Mouse (Mus musculus) liver, embryonic 15.5 days (tissue): ENCODE measurements around the gene Gm6871. TPM values are rescaled to one million over a fixed set of nuclear protein-coding genes. Genes with fewer than 3 reads are reported as not detected.
"Not testable (repeated sequence)": the region's sequence is repeated elsewhere in the genome, so short reads cannot be mapped to it uniquely, and the experiment has no call there.

Source experiments
- ATAC-seq: fragments of 200-750 bp; cut with Nextera tagmentation; 2 replicates; pipeline ENCODE4 v1.8.0; 2017; ENCODE audit warnings: moderate number of reproducible peaks, mild to moderate bottlenecking, moderate library complexity; ENCODE audit not compliant: insufficient read depth
- H3K27ac ChIP-seq: fragments of 300-500 bp; sonication (generic); replicated peaks from 2 replicates; pipeline ENCODE4 v1.5.1; 2015; ENCODE audit warnings: mild to moderate bottlenecking, inconsistent platforms
- H3K27me3 ChIP-seq: fragments of 300-500 bp; sonication (generic); 2 replicates; pipeline ENCODE4 v1.6.1; 2015; ENCODE audit warnings: mild to moderate bottlenecking, inconsistent platforms
- H3K36me3 ChIP-seq: fragments of 300-500 bp; sonication (generic); replicated peaks from 2 replicates; pipeline ENCODE4 v1.6.1; 2015; ENCODE audit warnings: moderate library complexity, mild to moderate bottlenecking, inconsistent platforms
- H3K4me1 ChIP-seq: fragments of 300-500 bp; sonication (generic); replicated peaks from 2 replicates; pipeline ENCODE4 v1.6.1; 2015; ENCODE audit warnings: inconsistent platforms
- H3K4me2 ChIP-seq: fragments of 300-500 bp; sonication (generic); 2 replicates; pipeline ENCODE4 v1.6.1; 2015; ENCODE audit warnings: moderate library complexity, mild to moderate bottlenecking, inconsistent platforms
- H3K4me3 ChIP-seq: fragments of 300-500 bp; sonication (generic); replicated peaks from 2 replicates; pipeline ENCODE4 v1.5.1; 2015; ENCODE audit warnings: mild to moderate bottlenecking, inconsistent platforms
- H3K9ac ChIP-seq: fragments of 300-500 bp; sonication (generic); 2 replicates; pipeline ENCODE4 v1.6.1; 2015; ENCODE audit warnings: moderate library complexity, mild to moderate bottlenecking, inconsistent platforms
- H3K9me3 ChIP-seq: fragments of 300-500 bp; sonication (generic); replicated peaks from 2 replicates; pipeline ENCODE4 v1.6.1; 2016; ENCODE audit warnings: inconsistent platforms
- WGBS: fragments of 180-500 bp; shearing (Covaris S2); methylation state at CpG from one replicate; pipeline ENCODE4 v1.1.7; 2015; ENCODE audit warnings: mixed read lengths; ENCODE audit not compliant: insufficient replicate concordance; 5-methylcytosine and 5-hydroxymethylcytosine counted together
- polyA plus RNA-seq: library from polyadenylated mRNA; unstranded; fragments of >200 nt; fragmentation: Nextera tagmentation; extraction: Ambion mirVana; gene quantifications from 2 replicates; pipeline ENCODE4 v1.2.1, GENCODE M21; 2015

The Gm6871 gene
- polyA plus RNA-seq: not detected in 2 replicates

- not testable (repeated sequence) for H3K4me1 ChIP-seq, H3K4me2 ChIP-seq, H3K9ac ChIP-seq, H3K4me3 ChIP-seq, H3K9me3 ChIP-seq, H3K36me3 ChIP-seq, H3K27ac ChIP-seq, ATAC-seq, H3K27me3 ChIP-seq
- 69% methylated on average over 6 of the region's 6 CpGs for WGBS
Measured at GRCm38 (mm10) chr7:41573562-41573961, at the start of gene Gm6871. Gm6871 (minus strand) TSS chr7:41573662.

- not testable (repeated sequence) for H3K4me1 ChIP-seq, H3K27me3 ChIP-seq, H3K9ac ChIP-seq, H3K9me3 ChIP-seq, ATAC-seq, H3K4me3 ChIP-seq, H3K27ac ChIP-seq, H3K4me2 ChIP-seq
- 76% methylated on average over 1 of the region's 1 CpGs for WGBS
- H3K36me3 ChIP-seq: peaks cover 27% of the 10 kb centered on the region
Measured at GRCm38 (mm10) chr7:41616241-41616640, 42.8 kb upstream of the Gm6871 start.

DNA sequence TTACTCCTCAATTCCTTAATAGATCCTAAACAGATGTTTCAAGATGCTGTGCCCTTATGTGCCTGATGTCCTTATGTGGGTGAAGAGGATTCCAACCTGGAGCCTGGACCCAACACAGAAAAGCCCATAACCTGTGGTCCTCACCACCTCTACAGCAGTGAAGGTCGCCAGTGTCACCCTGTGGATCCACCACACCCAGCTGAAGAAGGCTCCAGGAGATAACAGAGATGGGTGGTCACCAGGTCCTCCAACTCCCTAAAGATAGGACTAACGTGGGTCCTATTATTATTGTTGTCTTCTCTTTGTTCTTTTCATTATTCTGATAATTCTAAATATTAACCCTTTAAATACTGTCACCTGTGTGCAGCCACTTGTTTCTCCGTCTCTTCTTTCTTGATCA, 38.2 kb upstream of the Gm6871 start:
- Histone ChIP-seq H3K4me1 (peaks cover 8% of the 10 kb centered on the region; the same call in 1 of the 2 replicates), H3K9ac (no peak overlapping the region), H3K4me3 (no peak overlapping the region), H3K27ac (no peak overlapping the region), H3K36me3 (peaks cover 24% of the 10 kb centered on the region), H3K27me3 (no peaks in the 10 kb centered on the region), H3K9me3 (no peaks in the 10 kb centered on the region), H3K4me2 (no peak overlapping the region)
- 45% methylated on average over 3 of the region's 3 CpGs for WGBS
- ATAC-seq: peak; percentile 65

DNA sequence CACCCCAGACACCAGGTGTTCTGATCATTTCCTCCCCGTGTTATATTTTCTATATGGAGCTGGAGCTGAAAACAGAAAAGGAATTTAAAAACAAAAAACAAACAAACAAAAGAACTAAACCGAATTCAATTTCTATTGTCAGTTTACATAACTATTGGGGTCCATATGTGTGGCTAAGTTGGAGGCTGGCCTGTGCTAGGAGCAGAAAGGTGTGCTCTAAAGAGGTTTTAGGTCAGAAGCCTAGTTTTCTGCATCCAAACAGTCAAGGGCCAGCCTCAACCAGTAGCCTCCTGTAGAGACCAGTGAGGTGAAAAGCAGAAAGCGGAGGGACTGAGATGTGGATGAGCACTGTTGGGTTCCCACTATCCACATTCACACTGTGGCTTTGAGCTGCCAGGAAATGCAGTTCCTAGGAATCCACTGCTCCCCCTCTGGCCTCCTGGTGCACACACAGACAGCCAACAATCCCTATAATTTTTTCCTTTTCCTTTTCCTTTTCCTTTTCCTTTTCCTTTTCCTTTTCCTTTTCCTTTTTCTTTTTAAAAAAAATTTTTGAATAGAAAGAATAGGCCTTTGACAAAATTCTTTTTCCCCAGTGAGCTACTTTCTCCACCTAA, 26.6 kb upstream of the Gm6871 start:
- ATAC-seq: no peak
- Histone ChIP-seq H3K27me3 (no peaks in the 10 kb centered on the region), H3K4me1 (peaks cover 9% of the 10 kb centered on the region), H3K4me2 (peak overlapping the region; percentile 68), H3K9ac (peak overlapping the region; percentile 62), H3K36me3 (0 out of 2 replicates have a peak, but pooled peaks cover 3% of the 10 kb centered on the region), H3K9me3 (no peaks in the 10 kb centered on the region), H3K4me3 (peak overlapping the region; percentile 70), H3K27ac (peak overlapping the region; percentile 71; the same call in 1 of the 2 replicates)
- 16% methylated on average over 3 of the region's 3 CpGs for WGBS

DNA sequence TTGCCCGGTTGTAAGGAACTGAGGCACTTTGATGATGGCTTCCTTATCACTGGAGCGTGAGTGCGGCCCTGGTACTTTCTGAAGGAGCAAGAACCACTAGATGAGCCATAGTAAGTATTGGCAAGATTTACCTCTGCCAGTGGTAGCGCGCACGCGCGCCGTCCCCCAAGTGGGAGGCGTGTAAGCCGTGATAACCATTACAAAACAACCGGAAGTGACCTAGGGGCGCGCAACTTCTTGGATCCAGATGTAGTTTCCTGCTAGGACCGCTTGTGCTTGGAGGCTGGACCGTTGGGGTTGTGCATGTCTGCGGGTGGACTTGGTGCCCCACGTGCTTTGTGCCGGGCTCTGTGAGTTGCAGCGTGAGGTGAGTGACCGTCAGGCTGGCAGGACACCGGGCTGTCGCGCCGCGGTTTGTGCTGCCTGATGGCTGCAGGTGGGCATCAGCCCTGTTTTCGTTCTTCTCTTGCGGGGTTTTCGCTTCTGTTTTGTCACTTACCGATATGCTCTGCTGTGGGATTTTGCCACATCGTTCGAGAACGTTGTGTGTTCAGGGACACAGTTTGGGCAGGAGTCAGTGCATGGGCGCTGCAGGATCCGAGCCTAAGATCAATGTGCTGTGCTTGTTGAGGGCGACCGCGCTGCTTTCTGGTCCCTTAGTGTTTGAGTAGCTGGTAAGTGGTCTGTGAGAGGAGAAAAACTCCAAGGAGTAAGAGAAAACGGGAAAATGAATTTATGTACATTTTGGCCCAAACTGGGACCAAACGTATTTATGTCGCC, 25.8 kb upstream of the Gm6871 start, which contains the start of gene 2610021A01Rik:
2610021A01Rik (plus strand) TSS at position 197 of the 780 bp plus-strand sequence.
- under 1% methylated on average over 41 of the region's 41 CpGs for WGBS
- ATAC-seq: peak; percentile 96
- Histone ChIP-seq H3K9ac (peak within 1 kb of the TSS; percentile 62), H3K4me3 (peak within 1 kb of the TSS; percentile 70), H3K36me3 (no peaks in the 10 kb centered on the region), H3K4me2 (peak within 1 kb of the TSS; percentile 68), H3K27ac (peak within 1 kb of the TSS; percentile 71), H3K4me1 (peaks cover 9% of the 10 kb centered on the region), H3K9me3 (no peaks in the 10 kb centered on the region), H3K27me3 (no peaks in the 10 kb centered on the region)

- Histone ChIP-seq H3K4me1 (peaks cover 9% of the 10 kb centered on the region), H3K27ac (no peak overlapping the region), H3K27me3 (no peaks in the 10 kb centered on the region), H3K4me2 (peak overlapping the region; percentile 68), H3K4me3 (peak overlapping the region; percentile 70), H3K9me3 (no peaks in the 10 kb centered on the region), H3K9ac (peak overlapping the region; percentile 62), H3K36me3 (no peaks in the 10 kb centered on the region)
- no peak for ATAC-seq
- WGBS: 40% methylated on average over 5 of the region's 5 CpGs
Measured at GRCm38 (mm10) chr7:41598615-41599014, 25.2 kb upstream of the Gm6871 start.

- H3K4me3 ChIP-seq, H3K4me1 ChIP-seq, H3K27ac ChIP-seq, ATAC-seq, H3K4me2 ChIP-seq, H3K9me3 ChIP-seq, H3K36me3 ChIP-seq, H3K27me3 ChIP-seq, H3K9ac ChIP-seq: not testable (repeated sequence)
Measured at GRCm38 (mm10) chr7:41587831-41588230, 14.4 kb upstream of the Gm6871 start.

DNA sequence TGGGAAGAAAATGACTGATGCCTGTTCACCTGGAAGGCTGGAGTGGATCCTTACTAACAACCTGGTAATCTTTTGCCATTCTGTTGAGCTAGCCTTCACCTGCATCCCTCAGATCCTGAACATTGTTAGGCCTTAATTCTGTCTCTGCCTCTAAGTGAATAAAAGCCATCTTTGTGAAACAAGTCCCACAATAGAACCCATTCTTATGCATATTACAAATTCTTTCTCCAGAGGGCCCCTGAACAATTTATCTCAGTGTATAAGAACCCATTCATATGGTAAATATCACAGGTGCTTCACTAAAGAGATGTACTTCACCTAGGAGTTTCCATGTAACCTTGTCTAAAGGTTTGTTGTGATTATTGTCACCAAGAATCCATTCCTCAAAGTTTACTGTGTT, 8.6 kb upstream of the Gm6871 start:
- Histone ChIP-seq H3K27me3 (no peaks in the 10 kb centered on the region), H3K4me2 (no peak overlapping the region), H3K27ac (no peak overlapping the region), H3K36me3 (no peaks in the 10 kb centered on the region), H3K9ac (no peak overlapping the region), H3K4me1 (no peaks in the 10 kb centered on the region), H3K4me3 (no peak overlapping the region), H3K9me3 (no peaks in the 10 kb centered on the region)
- no peak for ATAC-seq

GRCm38 (mm10) chr7:41577956-41578355, 4.5 kb upstream of the Gm6871 start:
- no peak overlapping the region for H3K4me2 ChIP-seq
- no peaks in the 10 kb centered on the region for H3K4me1 ChIP-seq
- WGBS: 71% methylated on average over 2 of the region's 2 CpGs
- H3K9me3 ChIP-seq: no peaks in the 10 kb centered on the region
- no peaks in the 10 kb centered on the region for H3K36me3 ChIP-seq
- H3K9ac ChIP-seq: no peak overlapping the region
- no peak overlapping the region for H3K4me3 ChIP-seq
- no peaks in the 10 kb centered on the region for H3K27me3 ChIP-seq
- no peak for ATAC-seq
- no peak overlapping the region for H3K27ac ChIP-seq

- no peak for ATAC-seq
- Histone ChIP-seq H3K4me2 (no peak overlapping the region), H3K4me1 (no peaks in the 10 kb centered on the region), H3K27me3 (no peaks in the 10 kb centered on the region), H3K36me3 (no peaks in the 10 kb centered on the region), H3K9me3 (no peaks in the 10 kb centered on the region), H3K27ac (no peak overlapping the region), H3K4me3 (no peak overlapping the region), H3K9ac (no peak overlapping the region)
- WGBS: 52% methylated on average over 8 of the region's 8 CpGs
Measured at GRCm38 (mm10) chr7:41560681-41561080, 12.8 kb downstream of the Gm6871 start.

GRCm38 (mm10) chr7:41512672-41513071, 60.8 kb downstream of the Gm6871 start:
- no peaks in the 10 kb centered on the region for H3K9me3 ChIP-seq

More at GRCm38 (mm10) chr7:41512672-41513071, 60.8 kb downstream of the Gm6871 start:
- 78% methylated on average over 3 of the region's 3 CpGs for WGBS
- Histone ChIP-seq H3K36me3 (no peaks in the 10 kb centered on the region), H3K27ac (no peak overlapping the region), H3K4me1 (no peaks in the 10 kb centered on the region), H3K4me2 (no peak overlapping the region), H3K9ac (no peak overlapping the region), H3K27me3 (no peaks in the 10 kb centered on the region), H3K4me3 (no peak overlapping the region)
- ATAC-seq: no peak
